Mouse (Mus musculus): ENCODE results near the gene Arrdc2. TPM values are rescaled to one million over a fixed set of nuclear protein-coding genes. Genes with fewer than 3 reads are reported as not detected.

Gene Arrdc2
- total RNA-seq, 1 experiment = 11.4 TPM

DNA sequence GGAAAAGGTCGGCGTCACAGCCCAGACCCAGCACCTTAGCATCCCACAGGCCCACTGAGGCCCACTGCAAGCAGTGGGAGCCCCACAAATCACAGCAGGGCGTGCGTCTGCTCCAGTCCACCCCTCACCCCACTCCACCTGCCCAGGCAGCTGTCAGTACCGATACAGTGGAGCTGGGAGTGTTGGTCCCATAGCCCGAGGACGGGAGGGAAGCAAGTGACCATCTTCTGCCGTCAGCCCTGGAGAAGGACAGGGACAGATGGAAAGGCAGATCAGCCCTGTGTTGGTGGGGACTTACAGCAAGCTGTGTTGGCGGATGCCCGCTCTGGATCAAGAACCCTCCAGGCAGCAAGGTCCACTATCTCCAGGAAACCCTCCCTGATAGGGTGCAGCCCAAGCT is 50.5 kb downstream of the Arrdc2 start:
- Histone ChIP-seq H3K4me1 (ENCODE audit: control insufficient read depth in 2 of 2, insufficient read depth in 2 of 2, low read length in 2 of 2, poor library complexity in 1 of 2) (peaks cover 0 to 36% of the 10 kb centered on the region in 2 experiments; a peak in 2 of 4 replicates), H3K27ac (ENCODE audit: insufficient read depth, low read depth, low read length, poor library complexity, severe bottlenecking) (no peak overlapping the region), H3K36me3 (ENCODE audit: control insufficient read depth, insufficient read depth, low read length, poor library complexity, severe bottlenecking) (peaks cover 8% of the 10 kb centered on the region; the same call in 1 of the 2 replicates), H3K9ac (ENCODE audit: insufficient read depth, low read depth, low read length, poor library complexity, severe bottlenecking) (no peak overlapping the region), H3K4me3 (ENCODE audit: insufficient read depth in 1 of 2, low read depth in 1 of 2, low read length in 2 of 2, poor library complexity in 1 of 2, severe bottlenecking in 1 of 2) (no peak overlapping the region), H3K9me3 (ENCODE audit: control insufficient read depth, insufficient read depth, low read depth, low read length) (no peaks in the 10 kb centered on the region)
- no peak for DNase-seq (ENCODE audit: low read depth, low spot score)
- no peak for TF ChIP-seq MAFK (IDR thresholded peaks at IDR 0.05; ENCODE audit: insufficient read depth, low read depth, low read length)
- no peak for TF ChIP-seq ZNF384 (IDR thresholded peaks at IDR 0.05; ENCODE audit: low read depth, low read length)
- TF ChIP-seq ZC3H11A (IDR thresholded peaks at IDR 0.05; ENCODE audit: borderline replicate concordance, low read depth, low read length) = no peak
- no peak for TF ChIP-seq HCFC1 (IDR thresholded peaks at IDR 0.05; ENCODE audit: borderline replicate concordance, insufficient read depth, low read length)
- no peak for TF ChIP-seq CHD2 (IDR thresholded peaks at IDR 0.05; ENCODE audit: low read depth, low read length)
- in situ Hi-C loops (cut with MboI; ENCODE audit: low sequenced_read_pairs in 2 of 2, unreplicated experiment in 2 of 2) = no loop called here

GRCm38 (mm10) chr8:70787941-70788667 is 51.4 kb downstream of the Arrdc2 start:
- Histone ChIP-seq H3K36me3 (ENCODE audit: control insufficient read depth, insufficient read depth, low read length, poor library complexity, severe bottlenecking) (peaks cover 17% of the 10 kb centered on the region; the same call in 1 of the 2 replicates), H3K27ac (ENCODE audit: insufficient read depth, low read depth, low read length, poor library complexity, severe bottlenecking) (no peak overlapping the region)
- no peak for TF ChIP-seq MAFK (IDR thresholded peaks at IDR 0.05; ENCODE audit: insufficient read depth, low read depth, low read length)
- TF ChIP-seq HCFC1 (IDR thresholded peaks at IDR 0.05; ENCODE audit: borderline replicate concordance, insufficient read depth, low read length) = no peak
- TF ChIP-seq ZC3H11A (IDR thresholded peaks at IDR 0.05; ENCODE audit: borderline replicate concordance, low read depth, low read length) = no peak
- no peak for TF ChIP-seq ZNF384 (IDR thresholded peaks at IDR 0.05; ENCODE audit: low read depth, low read length)
- no peak for TF ChIP-seq CHD2 (IDR thresholded peaks at IDR 0.05; ENCODE audit: low read depth, low read length)

DNA sequence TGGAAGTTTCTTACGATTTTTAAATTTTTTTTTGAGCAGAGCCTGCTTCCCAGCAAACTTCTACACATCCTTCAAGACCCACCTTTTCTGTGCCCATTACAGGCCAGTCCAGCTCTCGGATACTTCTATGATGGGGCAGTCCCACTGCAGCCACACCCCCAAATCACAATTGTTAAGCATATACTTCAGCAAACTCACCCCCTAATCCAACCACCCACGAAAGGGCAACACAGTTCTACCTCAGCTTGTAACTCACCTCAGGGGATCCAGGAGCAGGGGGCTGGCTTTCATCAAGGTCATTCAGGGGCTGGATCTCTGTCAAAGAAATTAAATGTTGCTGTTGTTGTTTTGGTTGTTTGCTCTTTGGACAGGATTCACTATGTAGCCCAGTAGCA is 52.5 kb downstream of the Arrdc2 start:
- in situ Hi-C loops (cut with MboI; ENCODE audit: low sequenced_read_pairs in 2 of 2, unreplicated experiment in 2 of 2) = no loop called here
- TF ChIP-seq ZC3H11A (IDR thresholded peaks at IDR 0.05; ENCODE audit: borderline replicate concordance, low read depth, low read length) = no peak
- TF ChIP-seq ZNF384 (IDR thresholded peaks at IDR 0.05; ENCODE audit: low read depth, low read length) = no peak
- no peak for TF ChIP-seq MAFK (IDR thresholded peaks at IDR 0.05; ENCODE audit: insufficient read depth, low read depth, low read length)
- no peak for TF ChIP-seq HCFC1 (IDR thresholded peaks at IDR 0.05; ENCODE audit: borderline replicate concordance, insufficient read depth, low read length)
- no peak for TF ChIP-seq CHD2 (IDR thresholded peaks at IDR 0.05; ENCODE audit: low read depth, low read length)
- Histone ChIP-seq H3K9ac (ENCODE audit: insufficient read depth, low read depth, low read length, poor library complexity, severe bottlenecking) (no peak overlapping the region), H3K4me3 (ENCODE audit: insufficient read depth in 1 of 2, low read depth in 1 of 2, low read length in 2 of 2, poor library complexity in 1 of 2, severe bottlenecking in 1 of 2) (no peak overlapping the region), H3K4me1 (ENCODE audit: control insufficient read depth in 2 of 2, insufficient read depth in 2 of 2, low read length in 2 of 2, poor library complexity in 1 of 2) (peaks cover 0 to 33% of the 10 kb centered on the region in 2 experiments; a peak in 2 of 4 replicates), H3K36me3 (ENCODE audit: control insufficient read depth, insufficient read depth, low read length, poor library complexity, severe bottlenecking) (peaks cover 17% of the 10 kb centered on the region; the same call in 1 of the 2 replicates), H3K9me3 (ENCODE audit: control insufficient read depth, insufficient read depth, low read depth, low read length) (no peaks in the 10 kb centered on the region), H3K27ac (ENCODE audit: insufficient read depth, low read depth, low read length, poor library complexity, severe bottlenecking) (no peak overlapping the region)
- DNase-seq (ENCODE audit: low read depth, low spot score) = no peak

More at GRCm38 (mm10) chr8:70787941-70788667, 51.4 kb downstream of the Arrdc2 start:
- H3K9ac ChIP-seq (ENCODE audit: insufficient read depth, low read depth, low read length, poor library complexity, severe bottlenecking) = 0 out of 2 replicates have a peak overlapping the region, but pooled peaks have one; percentile 12
- in situ Hi-C loops (cut with MboI; ENCODE audit: low sequenced_read_pairs in 2 of 2, unreplicated experiment in 2 of 2) = no loop called here
- H3K9me3 ChIP-seq (ENCODE audit: control insufficient read depth, insufficient read depth, low read depth, low read length) = no peaks in the 10 kb centered on the region
- peak; percentile 94 for DNase-seq (ENCODE audit: low read depth, low spot score)
- peaks cover 0 to 35% of the 10 kb centered on the region in 2 experiments; a peak in 2 of 4 replicates for H3K4me1 ChIP-seq (ENCODE audit: control insufficient read depth in 2 of 2, insufficient read depth in 2 of 2, low read length in 2 of 2, poor library complexity in 1 of 2)
- H3K4me3 ChIP-seq (ENCODE audit: insufficient read depth in 1 of 2, low read depth in 1 of 2, low read length in 2 of 2, poor library complexity in 1 of 2, severe bottlenecking in 1 of 2) = peak overlapping the region; percentile 35 to 44; a peak in 3 of 4 replicates

GRCm38 (mm10) chr8:70786291-70787050 is 53.0 kb downstream of the Arrdc2 start:
- Histone ChIP-seq H3K4me3 (ENCODE audit: insufficient read depth in 1 of 2, low read depth in 1 of 2, low read length in 2 of 2, poor library complexity in 1 of 2, severe bottlenecking in 1 of 2) (peak overlapping the region in 1 of 2 experiments; percentile 31; a peak in 1 of 4 replicates), H3K36me3 (ENCODE audit: control insufficient read depth, insufficient read depth, low read length, poor library complexity, severe bottlenecking) (peaks cover 17% of the 10 kb centered on the region; the same call in 1 of the 2 replicates), H3K9me3 (ENCODE audit: control insufficient read depth, insufficient read depth, low read depth, low read length) (no peaks in the 10 kb centered on the region), H3K4me1 (ENCODE audit: control insufficient read depth in 2 of 2, insufficient read depth in 2 of 2, low read length in 2 of 2, poor library complexity in 1 of 2) (peaks cover 0 to 30% of the 10 kb centered on the region in 2 experiments; a peak in 2 of 4 replicates), H3K27ac (ENCODE audit: insufficient read depth, low read depth, low read length, poor library complexity, severe bottlenecking) (no peak overlapping the region), H3K9ac (ENCODE audit: insufficient read depth, low read depth, low read length, poor library complexity, severe bottlenecking) (no peak overlapping the region)
- DNase-seq (ENCODE audit: low read depth, low spot score) = no peak
- TF ChIP-seq CHD2 (IDR thresholded peaks at IDR 0.05; ENCODE audit: low read depth, low read length) (no peak), MAFK (IDR thresholded peaks at IDR 0.05; ENCODE audit: insufficient read depth, low read depth, low read length) (no peak), ZC3H11A (IDR thresholded peaks at IDR 0.05; ENCODE audit: borderline replicate concordance, low read depth, low read length) (no peak), HCFC1 (IDR thresholded peaks at IDR 0.05; ENCODE audit: borderline replicate concordance, insufficient read depth, low read length) (no peak), ZNF384 (IDR thresholded peaks at IDR 0.05; ENCODE audit: low read depth, low read length) (no peak)
- in situ Hi-C loops (cut with MboI; ENCODE audit: low sequenced_read_pairs in 2 of 2, unreplicated experiment in 2 of 2) = no loop called here

Other genes starting within 250 kb of the Arrdc2 start
- 161 and 250 TPM in 2 replicates for gene Isyna1, start 245.3 kb downstream of the Arrdc2 start, total RNA-seq (2012; rRNA removed)
- gene Ssbp4, start 230.8 kb downstream of the Arrdc2 start, total RNA-seq (2012; rRNA removed) = 85.5 and 142 TPM in 2 replicates
- gene Lrrc25, start 223.6 kb downstream of the Arrdc2 start, total RNA-seq (2012; rRNA removed) = 0.13 TPM in 1 of 2 replicates, not detected in the other
- 7.0 and 18.8 TPM in 2 replicates for gene Gdf15, start 207.3 kb downstream of the Arrdc2 start, total RNA-seq (2012; rRNA removed)
- gene Pgpep1, start 179.3 kb downstream of the Arrdc2 start, total RNA-seq (2012; rRNA removed) = 15.5 and 21.4 TPM in 2 replicates
- 171 and 204 TPM in 2 replicates for gene Lsm4, start 166.5 kb downstream of the Arrdc2 start, total RNA-seq (2012; rRNA removed)
- 60.1 TPM in 2 replicates for gene Jund, start 140.8 kb downstream of the Arrdc2 start, total RNA-seq (2012; rRNA removed)
- 0.09 and 0.16 TPM in 2 replicates for gene Iqcn, start 136.3 kb downstream of the Arrdc2 start, total RNA-seq (2012; rRNA removed)
- 1.8 and 3.9 TPM in 2 replicates for gene Gm3336, start 121.2 kb downstream of the Arrdc2 start, total RNA-seq (2012; rRNA removed)
- gene Pde4c, start 116.0 kb downstream of the Arrdc2 start, total RNA-seq (2012; rRNA removed) = 1.6 and 4.5 TPM in 2 replicates
- 4.3 and 5.2 TPM in 2 replicates for gene Rab3a, start 85.0 kb downstream of the Arrdc2 start, total RNA-seq (2012; rRNA removed)
- gene Mpv17l2, start 78.8 kb downstream of the Arrdc2 start, total RNA-seq (2012; rRNA removed) = 49.9 and 58.2 TPM in 2 replicates
- gene Pik3r2, start 63.0 kb downstream of the Arrdc2 start, total RNA-seq (2012; rRNA removed) = 52.7 and 71.0 TPM in 2 replicates
- gene Mast3, start 34.7 kb downstream of the Arrdc2 start, total RNA-seq (2012; rRNA removed) = 7.8 and 11.5 TPM in 2 replicates
- 0.69 and 1.2 TPM in 2 replicates for gene Il12rb1, start 31.3 kb downstream of the Arrdc2 start, total RNA-seq (2012; rRNA removed)
- gene Kcnn1, start 23.5 kb upstream of the Arrdc2 start, total RNA-seq (2012; rRNA removed) = 3.7 and 6.6 TPM in 2 replicates
- gene Ccdc124, start 34.2 kb upstream of the Arrdc2 start, total RNA-seq (2012; rRNA removed) = 52.5 and 82.3 TPM in 2 replicates
- gene Slc5a5, start 53.0 kb upstream of the Arrdc2 start, total RNA-seq (2012; rRNA removed) = 2.5 and 3.4 TPM in 2 replicates
- gene Rpl18a, start 57.7 kb upstream of the Arrdc2 start, total RNA-seq (2012; rRNA removed) = 2,806 and 2,972 TPM in 2 replicates
- 53.4 and 60.8 TPM in 2 replicates for gene Map1s, start 66.2 kb upstream of the Arrdc2 start, total RNA-seq (2012; rRNA removed)

All from ES-E14 (cell line).